Mouse (Mus musculus) limb, embryonic 12.5 days (tissue): ENCODE measurements around the gene Atp8b3. TPM values are rescaled to one million over a fixed set of nuclear protein-coding genes. Genes with fewer than 3 reads are reported as not detected.

Source experiments
- ATAC-seq: fragments of 200-750 bp; cut with Nextera tagmentation; 2 replicates; pipeline ENCODE4 v1.8.0; 2017; ENCODE audit warnings: low read depth, moderate TSS enrichment; ENCODE audit not compliant: insufficient number of reproducible peaks, insufficient read depth, low FRiP score, low TSS enrichment
- H3K27ac ChIP-seq: fragments of 300-500 bp; sonication (generic); 2 replicates; pipeline ENCODE4 v1.5.1; 2016; ENCODE audit warnings: mild to moderate bottlenecking, moderate library complexity
- H3K27me3 ChIP-seq: fragments of 300-500 bp; sonication (generic); 2 replicates; pipeline ENCODE4 v1.6.1; 2016; ENCODE audit warnings: mild to moderate bottlenecking, moderate library complexity
- H3K36me3 ChIP-seq: fragments of 300-500 bp; sonication (generic); 2 replicates; pipeline ENCODE4 v1.6.1; 2016; ENCODE audit warnings: mild to moderate bottlenecking, moderate library complexity
- H3K4me1 ChIP-seq: fragments of 300-500 bp; sonication (generic); replicated peaks from 2 replicates; pipeline ENCODE4 v1.6.1; 2016
- H3K4me2 ChIP-seq: fragments of 300-500 bp; sonication (generic); 2 replicates; pipeline ENCODE4 v1.6.1; 2016; ENCODE audit warnings: mild to moderate bottlenecking, moderate library complexity
- H3K4me3 ChIP-seq: fragments of 300-500 bp; sonication (generic); replicated peaks from 2 replicates; pipeline ENCODE4 v1.5.1; 2016; ENCODE audit warnings: mild to moderate bottlenecking
- H3K9ac ChIP-seq: fragments of 300-500 bp; sonication (generic); replicated peaks from 2 replicates; pipeline ENCODE4 v1.6.1; 2016; ENCODE audit warnings: mild to moderate bottlenecking, moderate library complexity
- H3K9me3 ChIP-seq: fragments of 300-500 bp; sonication (generic); 2 replicates; pipeline ENCODE4 v1.6.1; 2016; ENCODE audit warnings: mild to moderate bottlenecking, moderate library complexity
- WGBS: fragments of 180-500 bp; shearing (Covaris S2); methylation state at CpG from one replicate; pipeline ENCODE4 v1.1.7; 2016; 5-methylcytosine and 5-hydroxymethylcytosine counted together
- polyA plus RNA-seq: library from polyadenylated mRNA; unstranded; fragments of >200 nt; fragmentation: Nextera tagmentation; extraction: Ambion mirVana; gene quantifications from 2 replicates; pipeline ENCODE4 v1.2.1, GENCODE M21; 2016

Atp8b3 gene
- polyA plus RNA-seq, 1 experiment from 2014 or later: 0.50 TPM

GRCm38 (mm10) chr10:80566375-80567092 is 27.6 kb upstream of the Atp8b3 start:
- H3K4me2 ChIP-seq: no peak overlapping the region

DNA sequence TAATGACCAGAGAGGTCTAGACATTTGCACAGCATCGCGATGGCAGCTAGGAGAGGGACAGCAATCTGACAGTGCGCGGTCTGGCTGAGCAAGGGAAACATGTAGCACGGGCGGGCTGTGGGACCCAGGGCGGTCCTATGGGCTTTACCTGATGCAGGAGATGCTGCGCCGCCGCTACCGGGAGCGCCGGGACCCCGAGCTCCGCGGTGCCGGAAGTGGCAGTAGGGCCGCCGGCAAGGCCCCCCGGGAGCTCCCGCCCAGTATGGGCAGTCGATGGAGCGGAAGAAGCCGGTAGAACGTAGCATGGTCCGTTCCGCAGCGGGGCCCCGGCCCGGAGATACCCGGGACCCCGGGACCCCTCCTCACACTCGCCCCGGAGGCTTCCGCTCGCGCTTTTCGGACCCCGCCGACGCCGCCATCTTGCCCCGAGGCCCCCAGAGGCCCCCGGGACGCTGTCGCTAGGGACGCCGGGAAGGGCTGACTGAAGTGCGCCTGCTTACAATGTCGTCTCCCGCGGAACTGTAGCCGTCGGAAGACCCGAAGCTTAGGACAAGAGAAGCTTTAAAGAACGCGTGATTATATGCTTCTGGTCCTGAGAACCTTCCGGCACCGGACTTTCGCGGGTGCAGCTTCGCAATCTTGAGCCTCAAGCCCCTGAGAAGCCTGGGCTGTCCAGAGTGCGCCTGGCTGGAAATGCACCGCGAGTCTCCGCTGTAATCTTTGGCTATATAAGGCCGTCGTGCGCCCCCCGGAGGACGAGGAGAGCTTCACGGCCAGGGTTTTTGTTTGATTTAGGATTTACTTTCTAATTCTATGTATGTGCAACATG is 22.4 kb upstream of the Atp8b3 start, which contains the start of gene Rexo1:
TSS of gene Rexo1 (minus strand) at position 445 of the 829 bp plus-strand sequence.
- Histone ChIP-seq H3K36me3 (peaks cover 8% of the 10 kb centered on the region; the same call in 1 of the 2 replicates), H3K4me3 (peak within 1 kb of the TSS; percentile 95), H3K4me2 (peak within 1 kb of the TSS; percentile 82), H3K9ac (peak within 1 kb of the TSS; percentile 93), H3K4me1 (peaks cover 27% of the 10 kb centered on the region), H3K27me3 (no peaks in the 10 kb centered on the region), H3K27ac (peak within 1 kb of the TSS; percentile 91), H3K9me3 (no peaks in the 10 kb centered on the region)
- peak; percentile 75 for ATAC-seq
- WGBS: under 1% methylated on average over 72 of the region's 72 CpGs

More at GRCm38 (mm10) chr10:80566375-80567092, 27.6 kb upstream of the Atp8b3 start:
- no peak overlapping the region for H3K4me3 ChIP-seq
- 28% methylated on average over 17 of the region's 17 CpGs for WGBS
- peaks cover 33% of the 10 kb centered on the region for H3K4me1 ChIP-seq
- peaks cover 23% of the 10 kb centered on the region for H3K36me3 ChIP-seq
- no peaks in the 10 kb centered on the region for H3K27me3 ChIP-seq
- H3K27ac ChIP-seq: no peak overlapping the region
- H3K9ac ChIP-seq: no peak overlapping the region
- ATAC-seq: no peak
- no peaks in the 10 kb centered on the region for H3K9me3 ChIP-seq

- ATAC-seq: no peak
- Histone ChIP-seq H3K9ac (peak overlapping the region; percentile 93), H3K27ac (peak overlapping the region; percentile 91; the same call in 1 of the 2 replicates), H3K27me3 (no peaks in the 10 kb centered on the region), H3K4me1 (peaks cover 27% of the 10 kb centered on the region), H3K36me3 (0 out of 2 replicates have a peak, but pooled peaks cover 4% of the 10 kb centered on the region), H3K9me3 (no peaks in the 10 kb centered on the region), H3K4me2 (peak overlapping the region; percentile 82), H3K4me3 (peak overlapping the region; percentile 95)
- 2% methylated on average over 13 of the region's 13 CpGs for WGBS
These were observed 21.7 kb upstream of the Atp8b3 start for GRCm38 (mm10) chr10:80560621-80561020.

GRCm38 (mm10) chr10:80559431-80559830 is 20.5 kb upstream of the Atp8b3 start:
- Histone ChIP-seq H3K36me3 (no peaks in the 10 kb centered on the region), H3K4me2 (peak overlapping the region; percentile 9; the same call in 1 of the 2 replicates), H3K9ac (no peak overlapping the region), H3K27me3 (no peaks in the 10 kb centered on the region), H3K27ac (no peak overlapping the region), H3K4me1 (peaks cover 27% of the 10 kb centered on the region), H3K4me3 (no peak overlapping the region), H3K9me3 (no peaks in the 10 kb centered on the region)
- no peak for ATAC-seq
- 90% methylated on average over 7 of the region's 7 CpGs for WGBS

DNA sequence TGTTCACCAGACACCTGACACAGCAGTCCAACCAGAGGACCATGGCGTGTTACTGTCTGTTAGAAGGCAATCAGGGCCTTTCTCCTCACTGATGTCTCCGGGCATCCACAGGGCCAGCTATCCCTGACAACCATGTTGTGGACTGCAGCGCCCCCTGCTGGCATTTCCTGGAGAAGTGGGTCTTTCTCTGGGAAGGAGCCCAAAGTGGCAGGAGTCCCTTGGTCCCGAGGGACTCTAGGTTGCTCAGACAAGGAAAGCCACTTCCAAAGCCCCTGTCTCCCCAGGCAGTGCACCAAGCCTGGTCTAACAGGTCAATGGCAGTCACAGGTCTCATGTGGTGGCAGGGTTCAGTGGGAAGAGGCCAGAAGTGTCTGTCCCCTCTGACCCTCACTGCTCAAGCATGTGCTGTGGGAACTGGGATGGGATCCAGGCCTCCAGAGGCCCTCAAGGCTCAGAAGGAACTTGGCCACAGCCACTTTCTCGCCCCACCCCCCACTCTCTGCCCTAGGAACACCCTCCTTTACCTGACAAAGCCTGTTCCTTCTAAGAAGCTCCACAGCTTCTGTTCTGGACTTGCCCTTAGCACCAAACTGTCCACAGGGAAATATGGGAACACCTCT is 18.5 kb upstream of the Atp8b3 start:
- WGBS: 39% methylated on average over 5 of the region's 5 CpGs
- Histone ChIP-seq H3K4me2 (no peak overlapping the region), H3K36me3 (no peaks in the 10 kb centered on the region), H3K9me3 (no peaks in the 10 kb centered on the region), H3K27me3 (no peaks in the 10 kb centered on the region), H3K27ac (no peak overlapping the region), H3K4me1 (peaks cover 26% of the 10 kb centered on the region), H3K4me3 (no peak overlapping the region), H3K9ac (0 out of 2 replicates have a peak overlapping the region, but pooled peaks have one; percentile 34)
- ATAC-seq: no peak

GRCm38 (mm10) chr10:80553997-80554396 is 15.1 kb upstream of the Atp8b3 start:
- Histone ChIP-seq H3K4me3 (no peak overlapping the region), H3K4me2 (no peak overlapping the region), H3K27me3 (no peaks in the 10 kb centered on the region), H3K9ac (no peak overlapping the region), H3K9me3 (no peaks in the 10 kb centered on the region), H3K36me3 (peaks cover 19% of the 10 kb centered on the region), H3K4me1 (peaks cover 12% of the 10 kb centered on the region), H3K27ac (no peak overlapping the region)
- ATAC-seq: no peak
- 90% methylated on average over 6 of the region's 6 CpGs for WGBS

GRCm38 (mm10) chr10:80553575-80553974 is 14.7 kb upstream of the Atp8b3 start:
- 0 out of 2 replicates have a peak overlapping the region, but pooled peaks have one; percentile 9 for H3K9ac ChIP-seq
- no peaks in the 10 kb centered on the region for H3K9me3 ChIP-seq
- H3K27ac ChIP-seq: no peak overlapping the region
- H3K36me3 ChIP-seq: peaks cover 23% of the 10 kb centered on the region
- no peaks in the 10 kb centered on the region for H3K27me3 ChIP-seq
- 89% methylated on average over 8 of the region's 8 CpGs for WGBS
- ATAC-seq: no peak
- H3K4me2 ChIP-seq: no peak overlapping the region
- H3K4me3 ChIP-seq: no peak overlapping the region
- peaks cover 12% of the 10 kb centered on the region for H3K4me1 ChIP-seq

- Histone ChIP-seq H3K27me3 (no peaks in the 10 kb centered on the region), H3K36me3 (peaks cover 35% of the 10 kb centered on the region), H3K4me2 (no peak overlapping the region), H3K9me3 (no peaks in the 10 kb centered on the region), H3K9ac (no peak overlapping the region), H3K4me3 (no peak overlapping the region), H3K4me1 (peaks cover under 1% of the 10 kb centered on the region; the same call in 1 of the 2 replicates), H3K27ac (no peak overlapping the region)
- 63% methylated on average over 9 of the region's 9 CpGs for WGBS
- no peak for ATAC-seq
These were observed 13.4 kb upstream of the Atp8b3 start for GRCm38 (mm10) chr10:80552364-80552763.

GRCm38 (mm10) chr10:80549279-80549678 is 10.4 kb upstream of the Atp8b3 start:
- Histone ChIP-seq H3K4me2 (no peak overlapping the region), H3K36me3 (peaks cover 66% of the 10 kb centered on the region), H3K9ac (no peak overlapping the region), H3K9me3 (no peaks in the 10 kb centered on the region), H3K4me3 (no peak overlapping the region), H3K27me3 (no peaks in the 10 kb centered on the region), H3K4me1 (no peaks in the 10 kb centered on the region), H3K27ac (no peak overlapping the region)
- no peak for ATAC-seq
- WGBS: 92% methylated on average over 21 of the region's 21 CpGs

GRCm38 (mm10) chr10:80548428-80549006 is 9.6 kb upstream of the Atp8b3 start:
- ATAC-seq: no peak
- no peak overlapping the region for H3K27ac ChIP-seq
- H3K27me3 ChIP-seq: no peaks in the 10 kb centered on the region
- no peaks in the 10 kb centered on the region for H3K4me1 ChIP-seq
- no peak overlapping the region for H3K4me2 ChIP-seq
- H3K9me3 ChIP-seq: no peaks in the 10 kb centered on the region
- H3K4me3 ChIP-seq: no peak overlapping the region
- WGBS: 75% methylated on average over 10 of the region's 10 CpGs
- peaks cover 74% of the 10 kb centered on the region for H3K36me3 ChIP-seq
- H3K9ac ChIP-seq: no peak overlapping the region
